Mouse (Mus musculus): ENCODE results near the gene Tmem44.

The Tmem44 gene

GRCm38 (mm10) chr16:30508738-30509137 lies 41.9 kb downstream of the Tmem44 start:
- in situ Hi-C loops (cut with MboI; ENCODE audit: low pct_unique_long_range_greater_than_20kb in 1 of 2, low sequenced_read_pairs in 2 of 2, unreplicated experiment in 1 of 2), result loop anchor here in 1 of 2 experiments (25.0 kb wide), 1 partner anchor 421 kb away; no protein-coding TSS in a partner anchor

- in situ Hi-C loops (cut with MboI; ENCODE audit: low pct_unique_long_range_greater_than_20kb in 1 of 2, low sequenced_read_pairs in 2 of 2, unreplicated experiment in 1 of 2), result loop anchor here in 1 of 2 experiments (25.0 kb wide), 1 partner anchor 420 kb away; no protein-coding TSS in a partner anchor
Measured at GRCm38 (mm10) chr16:30507120-30507519, 43.5 kb downstream of the Tmem44 start.

- in situ Hi-C loops (cut with MboI; ENCODE audit: low pct_unique_long_range_greater_than_20kb in 1 of 2, low sequenced_read_pairs in 2 of 2, unreplicated experiment in 1 of 2), result loop anchor here in 1 of 2 experiments (25.0 kb wide), 1 partner anchor 418 kb away; no protein-coding TSS in a partner anchor
Measured at GRCm38 (mm10) chr16:30505311-30506031, 45.2 kb downstream of the Tmem44 start.

GRCm38 (mm10) chr16:30504856-30505255 lies 45.8 kb downstream of the Tmem44 start:
- in situ Hi-C loops (cut with MboI; ENCODE audit: low pct_unique_long_range_greater_than_20kb in 1 of 2, low sequenced_read_pairs in 2 of 2, unreplicated experiment in 1 of 2), result loop anchor here in 1 of 2 experiments (25.0 kb wide), 1 partner anchor 418 kb away; no protein-coding TSS in a partner anchor

- in situ Hi-C loops (cut with MboI; ENCODE audit: low pct_unique_long_range_greater_than_20kb in 1 of 2, low sequenced_read_pairs in 2 of 2, unreplicated experiment in 1 of 2), result loop anchor here in 1 of 2 experiments (25.0 kb wide), 1 partner anchor 417 kb away; no protein-coding TSS in a partner anchor
Measured at GRCm38 (mm10) chr16:30503958-30504357, 46.7 kb downstream of the Tmem44 start.

GRCm38 (mm10) chr16:30502221-30502891 lies 48.3 kb downstream of the Tmem44 start:
- in situ Hi-C loops (cut with MboI; ENCODE audit: low pct_unique_long_range_greater_than_20kb in 1 of 2, low sequenced_read_pairs in 2 of 2, unreplicated experiment in 1 of 2), result loop anchor here in 1 of 2 experiments (25.0 kb wide), 1 partner anchor 415 kb away; no protein-coding TSS in a partner anchor

GRCm38 (mm10) chr16:30501621-30502020 lies 49.0 kb downstream of the Tmem44 start:
- in situ Hi-C loops (cut with MboI; ENCODE audit: low pct_unique_long_range_greater_than_20kb in 1 of 2, low sequenced_read_pairs in 2 of 2, unreplicated experiment in 1 of 2), result loop anchor here in 1 of 2 experiments (25.0 kb wide), 1 partner anchor 414 kb away; no protein-coding TSS in a partner anchor

- in situ Hi-C loops (cut with MboI; ENCODE audit: low pct_unique_long_range_greater_than_20kb in 1 of 2, low sequenced_read_pairs in 2 of 2, unreplicated experiment in 1 of 2), result loop anchor here in 1 of 2 experiments (25.0 kb wide), 1 partner anchor 413 kb away; no protein-coding TSS in a partner anchor
Measured at GRCm38 (mm10) chr16:30500223-30500622, 50.4 kb downstream of the Tmem44 start.

GRCm38 (mm10) chr16:30499126-30499857 lies 51.4 kb downstream of the Tmem44 start:
- in situ Hi-C loops (cut with MboI; ENCODE audit: low pct_unique_long_range_greater_than_20kb in 1 of 2, low sequenced_read_pairs in 2 of 2, unreplicated experiment in 1 of 2), result no loop called here

GRCm38 (mm10) chr16:30497307-30497706 lies 53.3 kb downstream of the Tmem44 start:
- in situ Hi-C loops (cut with MboI; ENCODE audit: low pct_unique_long_range_greater_than_20kb in 1 of 2, low sequenced_read_pairs in 2 of 2, unreplicated experiment in 1 of 2), result no loop called here

GRCm38 (mm10) chr16:30494883-30495282 lies 55.8 kb downstream of the Tmem44 start:
- in situ Hi-C loops (cut with MboI; ENCODE audit: low pct_unique_long_range_greater_than_20kb in 1 of 2, low sequenced_read_pairs in 2 of 2, unreplicated experiment in 1 of 2), result no loop called here

GRCm38 (mm10) chr16:30491742-30492141 lies 58.9 kb downstream of the Tmem44 start:
- in situ Hi-C loops (cut with MboI; ENCODE audit: low pct_unique_long_range_greater_than_20kb in 1 of 2, low sequenced_read_pairs in 2 of 2, unreplicated experiment in 1 of 2), result no loop called here

- in situ Hi-C loops (cut with MboI; ENCODE audit: low pct_unique_long_range_greater_than_20kb in 1 of 2, low sequenced_read_pairs in 2 of 2, unreplicated experiment in 1 of 2), result no loop called here
Measured at GRCm38 (mm10) chr16:30490791-30491190, 59.9 kb downstream of the Tmem44 start.

- in situ Hi-C loops (cut with MboI; ENCODE audit: low pct_unique_long_range_greater_than_20kb in 1 of 2, low sequenced_read_pairs in 2 of 2, unreplicated experiment in 1 of 2), result no loop called here
Measured at GRCm38 (mm10) chr16:30490316-30490715, 60.3 kb downstream of the Tmem44 start.

GRCm38 (mm10) chr16:30489662-30490061 lies 61.0 kb downstream of the Tmem44 start:
- in situ Hi-C loops (cut with MboI; ENCODE audit: low pct_unique_long_range_greater_than_20kb in 1 of 2, low sequenced_read_pairs in 2 of 2, unreplicated experiment in 1 of 2), result no loop called here

- in situ Hi-C loops (cut with MboI; ENCODE audit: low pct_unique_long_range_greater_than_20kb in 1 of 2, low sequenced_read_pairs in 2 of 2, unreplicated experiment in 1 of 2), result no loop called here
Measured at GRCm38 (mm10) chr16:30486498-30486897, 64.1 kb downstream of the Tmem44 start.

- in situ Hi-C loops (cut with MboI; ENCODE audit: low pct_unique_long_range_greater_than_20kb in 1 of 2, low sequenced_read_pairs in 2 of 2, unreplicated experiment in 1 of 2), result no loop called here
Measured at GRCm38 (mm10) chr16:30477791-30478190, 72.9 kb downstream of the Tmem44 start.

- in situ Hi-C loops (cut with MboI; ENCODE audit: low pct_unique_long_range_greater_than_20kb in 1 of 2, low sequenced_read_pairs in 2 of 2, unreplicated experiment in 1 of 2), result no loop called here
Measured at GRCm38 (mm10) chr16:30477006-30477405, 73.6 kb downstream of the Tmem44 start.

All from mouse embryonic stem cell (cell line).